Mouse (Mus musculus): ENCODE results near the gene AC134908.4. TPM values are rescaled to one million over a fixed set of nuclear protein-coding genes. Genes with fewer than 3 reads are reported as not detected.
A peak's percentile ranks its signal among the peaks of the same experiment; 100 is the strongest.

Gene AC134908.4
- polyA plus RNA-seq, 1 experiment from 2014 or later = not detected

GRCm38 (mm10) chr17:25818851-25819780 lies 23.7 kb upstream of the AC134908.4 start:
- 9% methylated on average over 34 of the region's 46 CpGs for WGBS
- Histone ChIP-seq H3K36me3 (ENCODE audit: control insufficient read depth, insufficient read depth, low read length) (no peaks in the 10 kb centered on the region), H3K27ac (replicated peaks; ENCODE audit: low read depth, low read length) (no peak overlapping the region), H3K9ac (ENCODE audit: low read depth, low read length) (no peak overlapping the region; the same call in 1 of the 2 replicates), H3K4me2 (ENCODE audit: low read depth, low read length) (peak overlapping the region; percentile 31), H3K9me3 (ENCODE audit: control insufficient read depth, low read length) (no peaks in the 10 kb centered on the region), H3K4me3 (ENCODE audit: low read depth, low read length) (0 out of 2 replicates have a peak overlapping the region, but pooled peaks have one; percentile 6), H3K4me1 (ENCODE audit: control insufficient read depth, insufficient read depth, low read length) (peaks cover 3% of the 10 kb centered on the region), H3K27me3 (replicated peaks; ENCODE audit: control insufficient read depth, insufficient read depth, low read length) (peaks cover 37% of the 10 kb centered on the region)
- DNase-seq (ENCODE audit: low spot score) = peak; percentile 21
- ATAC-seq (ENCODE audit: low read depth) = no peak; the same call in 1 of the 2 replicates

- H3K4me1 ChIP-seq (ENCODE audit: control insufficient read depth, insufficient read depth, low read length) = peaks cover 3% of the 10 kb centered on the region; the same call in 1 of the 2 replicates
- no peak overlapping the region for H3K4me3 ChIP-seq (ENCODE audit: low read depth, low read length)
- H3K9me3 ChIP-seq (ENCODE audit: control insufficient read depth, low read length) = no peaks in the 10 kb centered on the region
- no peaks in the 10 kb centered on the region for H3K36me3 ChIP-seq (ENCODE audit: control insufficient read depth, insufficient read depth, low read length)
- WGBS = 81% methylated on average over 11 of the region's 11 CpGs
- no peak for DNase-seq (ENCODE audit: low spot score)
- H3K9ac ChIP-seq (ENCODE audit: low read depth, low read length) = no peak overlapping the region
- no peak overlapping the region for H3K27ac ChIP-seq (replicated peaks; ENCODE audit: low read depth, low read length)
- no peak overlapping the region for H3K4me2 ChIP-seq (ENCODE audit: low read depth, low read length)
- ATAC-seq (ENCODE audit: low read depth) = no peak
- peaks cover 37% of the 10 kb centered on the region for H3K27me3 ChIP-seq (replicated peaks; ENCODE audit: control insufficient read depth, insufficient read depth, low read length)
These were observed 22.2 kb upstream of the AC134908.4 start for GRCm38 (mm10) chr17:25817662-25818061.

GRCm38 (mm10) chr17:25813471-25813870 lies 18.0 kb upstream of the AC134908.4 start:
- peaks cover 34% of the 10 kb centered on the region for H3K27me3 ChIP-seq (replicated peaks; ENCODE audit: control insufficient read depth, insufficient read depth, low read length)

GRCm38 (mm10) chr17:25810890-25811289 lies 15.4 kb upstream of the AC134908.4 start:
- H3K4me3 ChIP-seq (ENCODE audit: low read depth, low read length) = no peak overlapping the region
- no peak overlapping the region for H3K9ac ChIP-seq (ENCODE audit: low read depth, low read length)
- no peak for ATAC-seq (ENCODE audit: low read depth)
- no peak for DNase-seq (ENCODE audit: low spot score)
- H3K36me3 ChIP-seq (ENCODE audit: control insufficient read depth, insufficient read depth, low read length) = no peaks in the 10 kb centered on the region
- no peak overlapping the region for H3K4me2 ChIP-seq (ENCODE audit: low read depth, low read length)
- WGBS = 74% methylated on average over 4 of the region's 4 CpGs
- H3K27ac ChIP-seq (replicated peaks; ENCODE audit: low read depth, low read length) = no peak overlapping the region
- peaks cover 8% of the 10 kb centered on the region; the same call in 1 of the 2 replicates for H3K4me1 ChIP-seq (ENCODE audit: control insufficient read depth, insufficient read depth, low read length)
- H3K27me3 ChIP-seq (replicated peaks; ENCODE audit: control insufficient read depth, insufficient read depth, low read length) = peaks cover 32% of the 10 kb centered on the region
- no peaks in the 10 kb centered on the region for H3K9me3 ChIP-seq (ENCODE audit: control insufficient read depth, low read length)

More at GRCm38 (mm10) chr17:25813471-25813870, 18.0 kb upstream of the AC134908.4 start:
- Histone ChIP-seq H3K4me2 (ENCODE audit: low read depth, low read length) (0 out of 2 replicates have a peak overlapping the region, but pooled peaks have one; percentile 26), H3K9me3 (ENCODE audit: control insufficient read depth, low read length) (no peaks in the 10 kb centered on the region), H3K36me3 (ENCODE audit: control insufficient read depth, insufficient read depth, low read length) (no peaks in the 10 kb centered on the region), H3K27ac (replicated peaks; ENCODE audit: low read depth, low read length) (no peak overlapping the region), H3K4me1 (ENCODE audit: control insufficient read depth, insufficient read depth, low read length) (peaks cover 8% of the 10 kb centered on the region; the same call in 1 of the 2 replicates), H3K4me3 (ENCODE audit: low read depth, low read length) (no peak overlapping the region), H3K9ac (ENCODE audit: low read depth, low read length) (no peak overlapping the region)
- DNase-seq (ENCODE audit: low spot score) (peak; percentile 88), ATAC-seq (ENCODE audit: low read depth) (peak; percentile 31; the same call in 1 of the 2 replicates)
- WGBS = 2% methylated on average over 20 of the region's 20 CpGs

- Histone ChIP-seq H3K36me3 (ENCODE audit: control insufficient read depth, insufficient read depth, low read length) (no peaks in the 10 kb centered on the region), H3K9ac (ENCODE audit: low read depth, low read length) (peak overlapping the region; percentile 73), H3K27ac (replicated peaks; ENCODE audit: low read depth, low read length) (peak overlapping the region; percentile 44; the same call in 1 of the 2 replicates), H3K4me2 (ENCODE audit: low read depth, low read length) (peak overlapping the region; percentile 93), H3K4me3 (ENCODE audit: low read depth, low read length) (peak overlapping the region; percentile 69), H3K4me1 (ENCODE audit: control insufficient read depth, insufficient read depth, low read length) (peaks cover 8% of the 10 kb centered on the region; the same call in 1 of the 2 replicates), H3K9me3 (ENCODE audit: control insufficient read depth, low read length) (no peaks in the 10 kb centered on the region), H3K27me3 (replicated peaks; ENCODE audit: control insufficient read depth, insufficient read depth, low read length) (peaks cover 32% of the 10 kb centered on the region)
- peak; percentile 11 for DNase-seq (ENCODE audit: low spot score)
- WGBS = 14% methylated on average over 16 of the region's 25 CpGs
- ATAC-seq (ENCODE audit: low read depth) = peak; percentile 14; the same call in 1 of the 2 replicates
These were observed 14.3 kb upstream of the AC134908.4 start for GRCm38 (mm10) chr17:25809606-25810340.

- Histone ChIP-seq H3K9ac (ENCODE audit: low read depth, low read length) (peak within 1 kb of the TSS; percentile 73), H3K27ac (replicated peaks; ENCODE audit: low read depth, low read length) (peak within 1 kb of the TSS; percentile 44; the same call in 1 of the 2 replicates), H3K4me3 (ENCODE audit: low read depth, low read length) (peak within 1 kb of the TSS; percentile 69), H3K4me2 (ENCODE audit: low read depth, low read length) (peak within 1 kb of the TSS; percentile 93), H3K36me3 (ENCODE audit: control insufficient read depth, insufficient read depth, low read length) (no peaks in the 10 kb centered on the region), H3K9me3 (ENCODE audit: control insufficient read depth, low read length) (no peaks in the 10 kb centered on the region), H3K27me3 (replicated peaks; ENCODE audit: control insufficient read depth, insufficient read depth, low read length) (peaks cover 32% of the 10 kb centered on the region), H3K4me1 (ENCODE audit: control insufficient read depth, insufficient read depth, low read length) (peaks cover 8% of the 10 kb centered on the region; the same call in 1 of the 2 replicates)
- WGBS = 0% methylated on average over 15 of the region's 100 CpGs
- peak; percentile 93 for DNase-seq (ENCODE audit: low spot score)
- peak; percentile 85 for ATAC-seq (ENCODE audit: low read depth)
These were observed 13.5 kb upstream of the AC134908.4 start, which contains the start of gene Fbxl16 for GRCm38 (mm10) chr17:25808789-25809605. Gene Fbxl16 (plus strand): TSS chr17:25809085.

- peak overlapping the region; percentile 93 for H3K4me2 ChIP-seq (ENCODE audit: low read depth, low read length)
- H3K27me3 ChIP-seq (replicated peaks; ENCODE audit: control insufficient read depth, insufficient read depth, low read length) = peaks cover 32% of the 10 kb centered on the region
- 40% methylated on average over 5 of the region's 5 CpGs for WGBS
- no peaks in the 10 kb centered on the region for H3K36me3 ChIP-seq (ENCODE audit: control insufficient read depth, insufficient read depth, low read length)
- H3K9ac ChIP-seq (ENCODE audit: low read depth, low read length) = peak overlapping the region; percentile 73; the same call in 1 of the 2 replicates
- H3K9me3 ChIP-seq (ENCODE audit: control insufficient read depth, low read length) = no peaks in the 10 kb centered on the region
- no peak overlapping the region for H3K27ac ChIP-seq (replicated peaks; ENCODE audit: low read depth, low read length)
- peak overlapping the region; percentile 69 for H3K4me3 ChIP-seq (ENCODE audit: low read depth, low read length)
- DNase-seq (ENCODE audit: low spot score) (no peak), ATAC-seq (ENCODE audit: low read depth) (no peak)
- H3K4me1 ChIP-seq (ENCODE audit: control insufficient read depth, insufficient read depth, low read length) = 0 out of 2 replicates have a peak, but pooled peaks cover 5% of the 10 kb centered on the region
These were observed 12.6 kb upstream of the AC134908.4 start for GRCm38 (mm10) chr17:25808028-25808427.

Measured in embryonic facial prominence, embryonic 14.5 days (tissue).